Mouse (Mus musculus): ENCODE results near the gene Ifrd2. TPM values are rescaled to one million over a fixed set of nuclear protein-coding genes. Genes with fewer than 3 reads are reported as not detected.
A peak's percentile ranks its signal among the peaks of the same experiment; 100 is the strongest.

Ifrd2 gene
- polyA plus RNA-seq, 1 experiment from 2014 or later = 19.1 TPM

DNA sequence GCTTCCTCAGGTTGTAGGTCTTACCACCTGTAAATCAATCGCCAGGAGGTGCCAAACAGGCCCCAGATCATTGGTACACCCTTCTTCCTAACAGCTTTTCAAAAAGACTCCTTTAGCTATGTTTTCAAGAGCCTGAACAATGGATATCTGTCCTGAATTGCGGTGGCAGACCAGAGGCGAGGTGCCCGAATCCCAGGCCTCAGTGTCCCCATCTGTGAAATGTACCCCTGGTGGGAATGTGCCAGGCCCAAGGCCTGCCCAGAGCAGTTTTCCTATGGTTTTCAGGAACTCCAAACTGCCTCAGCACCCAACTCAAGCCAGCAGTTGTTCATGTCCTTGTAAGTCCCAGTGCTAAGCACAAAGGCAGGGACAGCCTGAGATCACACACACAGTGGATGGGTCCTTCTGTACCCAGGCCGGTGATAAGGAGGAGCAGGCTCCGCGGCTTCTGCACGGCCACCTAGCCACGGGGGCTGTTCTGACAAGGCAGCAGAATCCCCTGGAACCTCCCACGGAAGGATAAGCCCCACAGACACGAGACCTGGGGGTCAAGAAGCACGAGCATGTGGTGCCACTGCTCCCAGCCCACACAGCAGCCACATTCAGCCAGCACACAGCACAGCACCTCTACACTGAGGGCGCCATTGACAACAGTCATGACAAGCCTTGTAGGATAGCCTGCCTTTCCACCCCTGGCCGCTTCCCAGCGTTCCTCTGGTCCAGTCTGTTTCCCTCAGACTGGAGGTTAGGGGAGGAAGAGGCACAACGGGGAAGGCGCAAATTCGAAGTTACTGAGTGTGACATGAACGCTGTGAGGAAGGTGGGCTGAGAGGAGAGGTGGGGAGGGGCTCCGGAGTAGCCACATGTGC, 40.2 kb downstream of the Ifrd2 start:
- ATAC-seq = no peak

DNA sequence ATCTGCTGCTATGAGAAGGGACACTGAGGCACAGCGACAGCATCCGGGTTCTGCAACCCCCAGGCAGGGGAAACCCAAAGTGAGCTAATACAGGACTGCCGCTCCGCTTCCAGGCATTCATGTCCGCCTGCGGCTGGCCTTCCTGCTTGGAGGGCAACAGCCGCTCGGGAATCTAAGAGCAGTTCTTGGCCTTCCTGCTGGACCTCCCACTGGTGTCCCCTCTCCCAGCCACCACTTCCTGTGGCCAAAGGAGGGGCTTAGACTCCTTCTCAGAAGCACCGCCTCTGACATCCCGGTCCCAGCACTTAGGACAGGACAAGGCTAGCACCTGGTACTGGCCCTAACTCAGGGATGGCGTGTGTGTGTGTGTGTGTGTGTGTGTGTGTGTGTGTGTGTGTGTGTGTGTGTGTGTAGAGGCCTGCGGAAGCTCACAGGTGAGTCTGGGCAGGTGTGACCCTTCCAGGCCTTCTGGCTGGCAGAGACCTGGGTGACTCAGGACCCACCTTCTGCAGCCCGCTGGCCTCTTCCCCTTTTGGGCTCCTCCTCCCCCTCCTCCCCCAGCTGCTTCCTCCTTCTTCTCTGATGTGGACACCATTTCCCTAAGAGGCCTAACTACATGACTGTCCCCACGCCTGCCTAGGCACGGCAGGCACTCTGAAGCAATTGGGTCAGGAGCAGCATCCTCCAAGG, 41.4 kb downstream of the Ifrd2 start:
- H3K27me3 ChIP-seq = no peaks in the 10 kb centered on the region
- ATAC-seq = no peak
- in situ Hi-C loops (cut with MboI; ENCODE audit: low pct_unique_long_range_greater_than_20kb) = no loop called here
- DNase-seq (ENCODE audit: low read depth, low spot score) = no peak
- ChIA-PET POLR2A (interaction anchor here (0.5 to 0.6 kb wide), 2 partner anchors 78 to 239 kb away, joined by 3 to 5 read pairs; no protein-coding TSS in a partner anchor), CTCF (interaction anchor here (1.3 to 2.8 kb wide), 2 partner anchors 16 to 26 kb away, joined by 3 to 19 read pairs; no protein-coding TSS in a partner anchor)
- TF ChIP-seq CTCF (IDR thresholded peaks at IDR 0.05) = no peak

More for the DNA sequence above, 40.2 kb downstream of the Ifrd2 start:
- POLR2A ChIA-PET = no interaction called here
- in situ Hi-C loops (cut with MboI; ENCODE audit: low pct_unique_long_range_greater_than_20kb) = no loop called here
- TF ChIP-seq CTCF (IDR thresholded peaks at IDR 0.05) = no peak
- H3K27me3 ChIP-seq = no peaks in the 10 kb centered on the region
- no peak for DNase-seq (ENCODE audit: low read depth, low spot score)
- CTCF ChIA-PET = interaction anchor here (2.0 to 3.8 kb wide), 3 partner anchors 16 to 25 kb away, joined by 6 to 30 read pairs (median 24); no protein-coding TSS in a partner anchor

DNA sequence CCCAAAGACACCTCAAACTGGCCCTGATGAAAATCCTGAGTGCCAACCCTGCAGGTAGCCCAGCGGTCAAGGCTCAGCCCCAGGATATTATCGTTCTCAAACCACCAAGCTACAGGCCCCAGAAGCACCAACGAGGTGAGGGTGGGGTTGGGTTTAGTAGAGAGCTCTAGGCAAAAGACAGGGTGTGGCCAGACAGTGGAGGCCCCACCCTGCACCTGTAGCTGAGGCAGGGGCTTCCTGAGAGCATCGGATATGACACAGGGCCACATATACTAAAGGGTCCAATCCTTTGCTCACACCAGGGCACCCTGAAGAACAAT, 41.9 kb downstream of the Ifrd2 start:
- in situ Hi-C loops (cut with MboI; ENCODE audit: low pct_unique_long_range_greater_than_20kb) = no loop called here
- no peak for DNase-seq (ENCODE audit: low read depth, low spot score)
- ChIA-PET CTCF (interaction anchor here (0.9 to 2.8 kb wide), 6 partner anchors 10 to 27 kb away, joined by 3 to 19 read pairs (median 6); no protein-coding TSS in a partner anchor), POLR2A (interaction anchor here (0.5 to 0.6 kb wide), 2 partner anchors 78 to 240 kb away, joined by 3 to 5 read pairs; no protein-coding TSS in a partner anchor)
- no peaks in the 10 kb centered on the region for H3K27me3 ChIP-seq
- TF ChIP-seq CTCF (IDR thresholded peaks at IDR 0.05) = no peak
- no peak for ATAC-seq

DNA sequence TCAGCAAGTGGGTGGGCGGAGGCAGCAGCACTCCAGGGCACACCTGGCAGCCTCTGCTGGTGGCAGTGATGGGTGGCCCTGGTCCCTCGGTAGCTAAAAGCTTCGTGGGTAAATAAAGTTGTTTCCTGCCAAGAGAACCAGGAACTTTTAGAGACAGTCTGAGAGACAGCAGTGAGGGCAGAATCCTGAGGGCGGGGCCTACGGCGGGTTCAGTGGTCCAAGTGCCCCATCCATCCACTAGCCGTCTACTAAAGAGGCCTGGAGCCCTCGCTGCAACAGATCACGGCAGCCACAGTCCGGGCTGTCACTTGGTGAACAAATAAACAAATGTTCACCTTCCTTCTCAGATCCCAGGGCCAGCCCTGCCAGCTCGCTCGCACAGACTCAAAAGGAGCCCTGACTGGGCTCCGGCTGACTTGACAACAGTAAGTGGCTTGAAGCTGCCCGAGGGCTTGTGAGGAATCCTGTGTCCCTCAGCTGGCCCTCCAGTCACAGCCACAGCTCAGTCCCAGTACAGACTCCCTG, 42.5 kb downstream of the Ifrd2 start:
- H3K27me3 ChIP-seq = no peaks in the 10 kb centered on the region
- CTCF ChIA-PET = interaction anchor here (0.9 to 2.8 kb wide), 7 partner anchors 10 to 63 kb away, joined by 3 to 19 read pairs (median 5); no protein-coding TSS in a partner anchor
- in situ Hi-C loops (cut with MboI; ENCODE audit: low pct_unique_long_range_greater_than_20kb) = no loop called here
- POLR2A ChIA-PET = interaction anchor here (0.5 to 1.4 kb wide), 3 partner anchors 10 to 328 kb away, joined by 3 to 5 read pairs (median 4); no protein-coding TSS in a partner anchor
- DNase-seq (ENCODE audit: low read depth, low spot score) (no peak), ATAC-seq (no peak)
- no peak for TF ChIP-seq CTCF (IDR thresholded peaks at IDR 0.05)

DNA sequence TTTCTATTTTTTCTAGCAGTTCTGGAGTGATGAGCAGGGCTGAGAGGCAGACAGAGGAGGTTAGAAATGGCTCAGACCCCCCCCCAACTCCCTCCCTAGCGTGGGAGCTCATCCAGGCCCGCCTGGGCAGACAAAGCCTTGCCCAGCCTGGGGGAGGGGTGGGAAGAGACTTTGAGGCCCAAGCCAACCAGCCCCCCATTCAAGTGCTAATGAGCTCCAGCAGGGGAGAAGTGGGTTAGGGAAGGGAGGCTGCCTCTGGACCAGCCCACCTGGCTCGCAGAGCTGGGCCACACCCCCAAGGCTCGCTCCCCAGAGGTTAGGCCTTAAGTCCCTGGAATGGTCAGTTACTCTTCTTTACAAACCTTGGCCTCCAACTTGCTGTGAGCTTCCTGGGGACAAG, 43.1 kb downstream of the Ifrd2 start:
- ATAC-seq (no peak), DNase-seq (ENCODE audit: low read depth, low spot score) (no peak)
- in situ Hi-C loops (cut with MboI; ENCODE audit: low pct_unique_long_range_greater_than_20kb) = no loop called here
- ChIA-PET POLR2A (interaction anchor here (0.5 to 1.4 kb wide), 5 partner anchors 11 to 329 kb away, joined by 3 to 5 read pairs (median 4); partner anchors contain the start of gene Sema3b), CTCF (interaction anchor here (1.2 to 2.8 kb wide), 5 partner anchors 13 to 64 kb away, joined by 3 to 19 read pairs (median 6); no protein-coding TSS in a partner anchor)
- no peak for TF ChIP-seq CTCF (IDR thresholded peaks at IDR 0.05)
- H3K27me3 ChIP-seq = no peaks in the 10 kb centered on the region

DNA sequence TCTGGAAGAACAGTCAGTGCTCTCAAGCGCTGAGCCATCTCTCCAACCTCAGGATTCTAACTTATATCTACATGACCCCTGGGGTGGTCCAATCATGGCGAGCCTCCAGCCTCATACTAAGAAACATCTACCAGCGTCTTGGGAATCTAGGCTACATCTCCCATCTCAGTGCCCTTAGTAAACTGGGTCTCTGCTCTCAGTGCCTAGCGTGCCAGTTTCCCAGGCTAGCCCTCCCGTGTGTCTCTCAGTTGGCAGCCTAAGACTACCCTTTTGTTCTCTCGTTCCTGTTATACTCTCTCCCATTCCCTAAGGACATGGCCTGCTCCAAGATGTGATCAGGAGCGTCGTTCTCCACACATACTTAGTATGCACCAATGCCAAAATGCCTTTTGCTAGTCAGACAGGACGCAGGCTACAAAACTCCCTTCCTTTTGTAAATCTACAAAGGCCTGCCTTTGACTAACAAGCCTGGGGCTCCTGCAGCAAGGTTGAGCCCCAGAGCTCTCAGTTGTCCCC, 43.9 kb downstream of the Ifrd2 start:
- in situ Hi-C loops (cut with MboI; ENCODE audit: low pct_unique_long_range_greater_than_20kb) = no loop called here
- no peaks in the 10 kb centered on the region for H3K27me3 ChIP-seq
- POLR2A ChIA-PET = interaction anchor here (0.6 to 1.2 kb wide), 3 partner anchors 13 to 75 kb away, joined by 4 read pairs; no protein-coding TSS in a partner anchor
- CTCF ChIA-PET = interaction anchor here (1.3 to 2.8 kb wide), 3 partner anchors 13 to 18 kb away, joined by 4 to 19 read pairs (median 6); no protein-coding TSS in a partner anchor
- no peak for DNase-seq (ENCODE audit: low read depth, low spot score)
- no peak for TF ChIP-seq CTCF (IDR thresholded peaks at IDR 0.05)
- no peak for ATAC-seq

DNA sequence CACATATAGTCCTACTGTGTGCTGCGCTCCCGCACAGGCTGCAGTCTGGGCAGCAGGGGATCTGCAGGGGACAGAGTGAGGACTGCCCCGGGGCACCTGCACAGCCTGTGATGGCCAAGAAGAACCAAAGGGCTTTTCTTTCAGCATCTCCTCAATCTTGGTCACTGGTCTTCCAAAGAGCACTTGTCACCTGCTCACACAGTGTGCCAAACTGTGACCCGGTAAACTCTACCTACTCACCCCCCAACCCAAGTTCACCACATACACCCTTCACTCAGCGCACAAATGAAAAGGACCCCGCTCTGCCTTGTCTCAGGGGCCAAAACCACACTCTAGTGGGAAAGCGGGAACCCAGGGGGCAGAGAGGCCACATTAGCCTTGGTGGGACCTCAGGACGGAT, 44.4 kb downstream of the Ifrd2 start:
- ChIA-PET POLR2A (interaction anchor here (0.6 kb wide), 1 partner anchor 37 kb away, joined by 4 read pairs; no protein-coding TSS in a partner anchor), CTCF (interaction anchor here (1.3 to 1.7 kb wide), 2 partner anchors 14 to 19 kb away, joined by 4 to 11 read pairs; no protein-coding TSS in a partner anchor)
- in situ Hi-C loops (cut with MboI; ENCODE audit: low pct_unique_long_range_greater_than_20kb) = no loop called here
- H3K27me3 ChIP-seq = no peaks in the 10 kb centered on the region
- ATAC-seq = no peak
- TF ChIP-seq CTCF (IDR thresholded peaks at IDR 0.05) = no peak
- no peak for DNase-seq (ENCODE audit: low read depth, low spot score)

DNA sequence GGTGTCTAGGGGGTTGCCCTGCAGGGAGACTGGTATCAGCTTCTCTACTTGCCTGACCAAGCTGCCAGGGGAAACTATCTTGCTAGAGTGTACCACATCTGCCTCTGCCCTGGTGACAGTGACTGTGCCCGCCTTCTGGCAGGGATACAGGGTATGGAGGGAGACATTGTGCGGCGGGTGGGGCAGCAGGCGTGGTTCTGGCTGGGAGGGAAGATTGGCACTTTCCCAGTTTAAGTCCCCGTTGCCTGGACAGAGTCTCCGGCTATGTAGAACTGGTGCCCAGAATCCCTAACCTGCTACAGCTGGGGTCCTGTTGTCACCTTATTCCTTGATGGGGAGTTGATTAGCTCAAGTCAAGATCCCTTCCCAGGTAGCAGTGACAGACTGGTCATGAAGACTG, 45.0 kb downstream of the Ifrd2 start:
- ATAC-seq (no peak), DNase-seq (ENCODE audit: low read depth, low spot score) (no peak)
- H3K27me3 ChIP-seq = no peaks in the 10 kb centered on the region
- no peak for TF ChIP-seq CTCF (IDR thresholded peaks at IDR 0.05)
- in situ Hi-C loops (cut with MboI; ENCODE audit: low pct_unique_long_range_greater_than_20kb) = no loop called here
- ChIA-PET CTCF (interaction anchor here (1.3 to 1.7 kb wide), 2 partner anchors 13 to 19 kb away, joined by 4 to 11 read pairs; no protein-coding TSS in a partner anchor), POLR2A (interaction anchor here (0.6 to 0.9 kb wide), 2 partner anchors 14 to 69 kb away, joined by 3 read pairs; no protein-coding TSS in a partner anchor)

DNA sequence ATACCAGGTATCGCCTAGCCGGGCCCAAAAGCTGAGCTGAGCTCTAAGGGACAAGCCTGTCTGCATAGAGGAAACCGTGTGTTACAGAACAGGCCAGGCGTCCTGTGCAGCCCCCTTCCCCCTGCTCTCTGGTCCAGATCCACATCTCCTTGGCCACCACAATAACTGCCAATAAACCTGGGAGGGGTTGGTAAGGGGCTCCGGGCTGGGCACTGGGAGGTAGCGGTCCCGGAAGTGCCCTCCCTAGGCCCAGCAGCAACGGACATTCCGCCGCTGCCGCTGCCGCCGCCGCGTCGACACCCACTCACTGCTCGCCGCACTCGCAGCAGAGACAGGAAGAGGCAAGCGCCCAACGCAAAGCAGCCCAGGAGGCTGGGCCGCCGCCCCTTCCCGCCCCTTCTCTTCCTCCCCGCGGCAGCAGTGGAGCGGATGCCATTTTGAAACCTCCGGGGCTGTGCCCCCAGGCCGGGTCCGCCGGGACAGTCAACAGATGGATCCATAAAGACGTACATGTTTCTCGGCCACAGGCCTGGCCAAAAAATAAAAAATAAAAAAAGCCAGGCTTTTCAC, 45.7 kb downstream of the Ifrd2 start:
- in situ Hi-C loops (cut with MboI; ENCODE audit: low pct_unique_long_range_greater_than_20kb) = no loop called here
- no peaks in the 10 kb centered on the region for H3K27me3 ChIP-seq
- DNase-seq (ENCODE audit: low read depth, low spot score) (no peak), ATAC-seq (peak; percentile 42)
- POLR2A ChIA-PET = interaction anchor here (0.9 to 1.4 kb wide), 2 partner anchors 14 to 15 kb away, joined by 3 to 4 read pairs; no protein-coding TSS in a partner anchor
- CTCF ChIA-PET = interaction anchor here (1.7 kb wide), 1 partner anchor 13 kb away, joined by 11 read pairs; no protein-coding TSS in a partner anchor
- TF ChIP-seq CTCF (IDR thresholded peaks at IDR 0.05) = no peak

Measured in Patski (cell line).